Mouse (Mus musculus) spleen, adult 2 months (tissue): ENCODE measurements around the gene Gm2a.
A peak's percentile ranks its signal among the peaks of the same experiment; 100 is the strongest.

Experiments used
- CTCF ChIP-seq: fragments of 200-500 bp; IDR thresholded peaks from 2 replicates; pipeline ENCODE4 v1.5.1; 2011; ENCODE audit warnings: mild to moderate bottlenecking, inconsistent platforms; ENCODE audit not compliant: insufficient read depth, insufficient read length, insufficient replicate concordance; ENCODE audit errors: extremely low read depth
- POLR2A ChIP-seq: fragments of 200-500 bp; IDR thresholded peaks from 2 replicates; pipeline ENCODE4 v1.6.1; 2011; ENCODE audit warnings: low read depth, low read length, inconsistent platforms

GRCm38 (mm10) chr11:55131077-55131742, 33.3 kb downstream of the Gm2a start:
- TF ChIP-seq POLR2A (peak; percentile 6; the same call in 1 of the 2 replicates), CTCF (no peak)
